Mouse (Mus musculus): Measurements from ENCODE around the gene Gm26897.

GRCm38 (mm10) chr5:111750092-111750491, 16.4 kb downstream of the Gm26897 start:
- TF ChIP-seq CTCF (IDR thresholded peaks at IDR 0.05; ENCODE audit: control insufficient read depth, insufficient read depth, insufficient replicate concordance, low read depth, low read length) = no peak
- TF ChIP-seq POLR2A (IDR thresholded peaks at IDR 0.05; ENCODE audit: control insufficient read depth, low read depth, low read length) = no peak

Data from testis, adult 2 months (tissue).